Mouse (Mus musculus): ENCODE results near the gene Epn3. TPM values are rescaled to one million over a fixed set of nuclear protein-coding genes. Genes with fewer than 3 reads are reported as not detected.

Gene Epn3
- 10 to 100 TPM; 33.3 to 48.4 TPM for total RNA-seq (2021)
- long read RNA-seq, experiment 1, partial matches to known transcripts, result 10 of 36 reads
- long read RNA-seq, experiment 1, other reads (novel, unspliced or antisense), result 24 of 36 reads
- long read RNA-seq, experiment 2, partial matches to known transcripts, result 39 of 61 reads
- long read RNA-seq, experiment 2, other reads (novel, unspliced or antisense), result 20 of 61 reads

DNA sequence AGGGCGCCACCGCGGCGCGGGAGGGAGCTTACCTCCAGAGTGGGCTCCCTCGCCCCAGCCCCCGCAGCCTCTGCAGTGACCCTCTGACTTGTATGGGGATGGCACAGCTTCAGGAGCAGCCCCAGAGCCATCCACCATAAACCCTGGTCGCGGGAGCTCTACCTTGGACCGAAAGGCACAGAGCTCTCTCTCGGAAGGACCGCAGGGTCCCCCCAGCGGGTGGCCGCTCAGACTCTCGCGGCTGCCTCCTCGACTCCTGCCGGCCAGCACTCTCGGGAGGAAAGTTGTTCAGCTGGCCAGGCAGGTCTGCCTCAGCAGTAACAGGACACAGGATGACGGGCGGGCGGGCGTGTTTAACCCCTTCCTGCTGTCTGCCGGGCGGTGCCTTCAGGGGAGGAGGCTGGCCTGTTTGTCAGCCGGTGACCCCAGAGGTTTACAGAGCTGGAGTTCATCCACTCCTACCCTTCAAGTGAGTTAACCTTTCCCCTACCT lies at the start of gene Epn3:
TSS of gene Epn3 (minus strand) at position 314 of the 492 bp plus-strand sequence.
- peak in 1 of 2 experiments; percentile 31 for DNase-seq (ENCODE audit: low spot score in 2 of 2)

DNA sequence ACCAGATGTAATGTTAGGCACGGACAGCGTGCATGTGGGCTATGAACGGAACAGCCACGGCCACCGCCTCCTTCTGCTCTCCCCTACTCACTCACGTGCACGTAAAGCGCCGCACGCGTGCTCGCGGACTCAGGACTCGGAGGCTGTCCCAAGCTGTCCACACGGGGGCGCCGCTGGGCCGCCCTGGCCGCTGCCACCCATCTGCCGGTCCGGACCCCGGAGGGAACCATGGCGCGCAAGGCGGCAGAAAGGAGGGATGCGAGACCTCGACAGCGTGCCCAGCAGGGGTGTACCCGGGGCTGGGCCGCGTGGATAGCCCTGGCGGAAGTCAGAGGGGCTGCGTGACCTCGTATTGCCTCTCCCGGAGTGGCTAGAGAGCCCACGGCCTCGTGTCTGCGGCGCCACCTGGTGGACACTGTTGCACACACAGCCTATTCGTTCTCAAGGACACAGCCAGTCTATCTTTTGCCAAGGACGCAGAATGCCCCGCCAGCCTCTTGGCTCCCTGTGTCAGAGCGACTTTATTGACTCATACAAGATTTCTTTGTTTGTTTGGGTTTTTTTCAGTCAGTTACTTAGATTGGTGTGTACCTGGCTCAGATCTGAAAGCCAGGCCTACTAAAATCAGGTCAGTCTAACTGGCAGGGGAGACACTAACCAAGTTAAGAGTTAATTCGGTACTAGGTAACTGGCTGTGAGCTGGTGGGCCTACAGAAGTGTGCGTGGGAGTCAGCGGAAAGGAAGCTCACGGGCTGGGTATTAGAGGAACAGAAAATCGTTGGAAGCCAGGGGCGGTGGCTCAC lies 49.3 kb upstream of the Epn3 start, which contains the start of gene Rsad1:
TSS of gene Rsad1 (minus strand) at position 368 of the 803 bp plus-strand sequence.
- DNase-seq (ENCODE audit: low spot score in 2 of 2), result peak; percentile 96 to 98

DNA sequence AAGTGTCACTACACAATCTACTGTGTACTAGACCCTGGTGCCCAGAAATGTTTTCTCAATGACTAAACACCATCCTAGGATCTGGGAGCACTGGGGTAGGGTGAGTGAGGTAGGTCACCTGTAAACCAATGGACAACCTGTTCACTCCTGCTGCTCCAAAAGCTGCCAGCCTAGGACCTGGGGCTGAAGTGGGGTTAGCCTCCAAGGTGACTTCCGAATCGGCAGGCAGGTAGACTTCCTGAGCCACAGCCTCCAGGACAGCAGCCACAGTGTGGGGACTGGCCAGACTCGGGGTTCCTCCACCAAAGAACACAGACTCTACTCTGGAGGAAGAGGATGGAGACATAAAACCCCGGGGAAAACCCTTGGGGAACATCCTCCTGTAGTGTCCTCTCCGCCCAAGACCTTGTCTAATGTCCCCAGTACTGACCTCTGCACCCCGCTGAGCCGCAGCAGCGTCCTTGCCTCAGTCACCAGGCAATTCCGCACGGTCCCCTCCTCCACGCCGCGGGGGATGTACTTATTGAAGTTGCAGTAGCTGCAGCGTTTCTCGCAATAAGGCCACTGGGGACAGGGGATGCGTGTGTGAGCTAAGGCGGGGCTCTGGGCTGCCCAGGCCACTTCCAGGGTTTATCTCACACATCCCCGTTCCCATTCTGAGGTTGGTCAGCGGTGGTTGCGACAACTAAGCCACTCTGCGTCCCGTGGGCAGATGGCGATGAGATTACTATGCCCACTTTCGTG lies 48.4 kb upstream of the Epn3 start:
- DNase-seq (ENCODE audit: low spot score in 2 of 2), result peak; percentile 55 to 60

DNA sequence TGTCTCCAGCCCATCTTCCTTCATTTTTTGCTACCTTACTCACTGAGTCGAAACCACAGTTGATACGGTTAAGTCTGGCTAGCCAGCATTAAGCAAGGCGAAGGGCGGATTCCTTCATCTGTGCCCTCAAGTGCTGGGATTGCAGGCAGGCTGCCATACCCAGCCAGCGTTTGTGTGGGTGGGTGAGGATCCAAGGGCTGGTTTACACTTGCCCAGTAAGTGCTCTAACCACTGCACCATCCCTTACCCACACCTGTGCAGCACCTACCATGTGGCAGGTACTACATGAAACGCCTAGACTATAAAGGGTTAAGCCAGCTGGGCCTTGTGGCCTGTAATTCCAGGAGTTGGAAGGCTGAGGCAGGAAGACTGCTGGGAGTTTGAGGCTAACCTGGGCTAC lies 47.5 kb upstream of the Epn3 start:
- DNase-seq (ENCODE audit: low spot score in 2 of 2), result no peak

DNA sequence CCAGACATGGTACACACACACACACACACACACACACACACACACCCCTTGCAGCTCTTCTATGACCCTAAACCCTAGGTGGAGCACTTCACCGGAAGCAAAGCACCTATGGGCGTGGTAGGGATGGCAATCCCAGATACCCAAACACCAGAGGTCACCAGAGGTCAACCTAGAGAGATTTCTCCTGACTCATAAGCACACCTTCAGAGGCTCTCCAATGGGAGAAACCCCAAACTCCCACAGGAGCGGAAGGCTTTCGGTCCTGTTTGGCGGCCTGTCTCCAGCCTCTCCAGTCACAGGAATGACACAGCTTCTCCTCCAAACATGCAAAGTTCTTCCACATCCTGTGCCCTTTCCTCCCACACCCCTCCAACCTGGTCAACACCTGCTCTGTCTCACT lies 46.6 kb upstream of the Epn3 start:
- DNase-seq (ENCODE audit: low spot score in 2 of 2), result no peak

DNA sequence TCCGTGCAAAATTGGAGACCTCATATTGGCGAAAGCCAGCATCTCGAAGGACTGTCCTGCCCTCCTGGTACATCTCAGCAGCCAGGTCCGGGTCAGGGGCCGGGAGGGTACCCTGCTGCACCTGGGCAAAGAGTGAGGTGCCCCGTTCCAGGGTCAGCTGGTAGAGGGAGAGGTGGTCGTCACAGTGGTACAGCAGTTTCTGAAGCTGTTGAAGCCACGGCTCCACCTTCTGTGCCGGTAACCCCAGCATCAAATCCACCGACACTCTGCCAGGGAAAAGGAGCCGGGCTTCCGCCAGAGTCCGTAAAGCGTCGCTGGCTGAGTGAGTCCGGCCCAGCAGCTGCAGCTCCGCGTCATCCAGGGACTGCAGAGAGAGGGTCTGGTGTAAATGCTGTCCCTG lies 44.6 kb upstream of the Epn3 start:
- no peak for DNase-seq (ENCODE audit: low spot score in 2 of 2)

DNA sequence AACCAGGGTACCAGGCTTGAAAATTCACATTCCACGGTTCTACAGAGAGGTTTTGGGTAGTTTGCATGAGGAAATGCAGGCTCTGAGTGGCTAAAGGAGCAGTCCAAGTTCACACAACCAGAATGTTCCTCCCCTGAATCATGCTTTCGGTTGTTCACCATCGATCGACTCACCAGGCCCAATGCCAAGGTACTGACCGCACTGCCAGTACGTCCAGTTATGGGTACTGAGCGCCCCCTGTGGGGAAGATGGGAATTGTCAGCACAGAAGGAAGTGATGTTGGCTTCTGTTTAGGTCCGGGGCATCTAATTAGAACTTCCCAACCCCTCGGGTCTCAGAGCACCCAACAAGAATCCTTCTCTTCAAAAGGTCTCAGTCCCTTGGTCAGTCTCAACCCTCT lies 44.2 kb upstream of the Epn3 start:
- DNase-seq (ENCODE audit: low spot score in 2 of 2), result peak; percentile 94 to 96

DNA sequence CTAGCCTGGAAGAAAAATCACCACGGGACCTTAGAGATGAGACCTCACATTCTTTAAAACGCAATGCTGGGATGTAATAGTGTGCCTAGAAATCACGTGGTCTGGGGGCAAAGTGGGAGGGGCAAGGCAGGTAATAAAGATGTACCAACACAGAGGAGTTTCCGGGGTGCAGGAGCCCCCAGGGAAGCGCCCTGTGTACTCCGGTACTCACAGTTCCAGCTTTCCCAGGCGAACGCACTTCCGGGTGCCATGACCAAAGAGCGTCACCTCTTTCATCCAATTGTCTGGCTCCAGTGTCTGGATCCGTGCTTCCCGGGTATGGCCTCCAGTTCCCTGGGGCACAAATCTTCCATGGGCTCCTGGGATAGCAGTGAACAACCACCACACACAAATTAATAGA lies 43.6 kb upstream of the Epn3 start:
- no peak for DNase-seq (ENCODE audit: low spot score in 2 of 2)

DNA sequence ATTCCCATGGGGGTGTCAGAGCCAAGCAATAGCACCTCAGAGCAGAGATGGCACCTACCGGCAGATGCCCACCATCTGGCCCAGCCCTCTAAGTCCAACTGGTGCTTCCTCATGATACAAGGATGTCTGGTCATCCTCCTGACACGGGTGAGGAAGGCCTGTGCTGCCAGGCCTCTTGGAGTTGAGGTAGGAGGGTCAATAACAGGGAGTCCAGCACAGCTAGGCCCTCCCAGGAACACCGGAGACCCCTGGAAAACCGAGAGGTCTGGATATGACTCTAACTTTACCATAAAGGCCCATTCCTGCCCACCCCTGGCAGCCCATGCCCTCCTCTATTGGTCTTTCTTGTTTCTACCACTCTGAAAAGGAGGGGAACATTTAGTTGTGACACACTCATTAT lies 42.6 kb upstream of the Epn3 start:
- no peak for DNase-seq (ENCODE audit: low spot score in 2 of 2)

DNA sequence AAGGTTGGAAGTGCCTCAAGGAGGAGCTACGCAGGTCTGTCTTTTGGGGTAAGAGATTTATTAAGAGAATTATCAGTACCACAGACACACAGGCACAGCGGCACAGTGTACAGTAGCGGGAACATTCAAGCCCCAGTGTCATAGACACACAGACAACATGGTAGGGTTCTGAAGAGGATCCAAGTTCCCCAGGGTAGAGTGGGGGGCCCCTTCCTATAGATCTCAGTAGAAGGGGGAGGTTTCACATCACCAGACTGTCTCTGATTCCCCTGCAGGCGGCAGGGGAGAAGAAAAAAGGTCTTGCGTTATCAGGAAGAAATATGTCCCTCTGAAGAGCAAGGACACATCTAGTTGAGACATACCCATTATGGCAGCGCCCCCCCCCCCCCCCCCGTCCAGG lies 40.0 kb upstream of the Epn3 start:
- no peak for DNase-seq (ENCODE audit: low spot score in 2 of 2)

DNA sequence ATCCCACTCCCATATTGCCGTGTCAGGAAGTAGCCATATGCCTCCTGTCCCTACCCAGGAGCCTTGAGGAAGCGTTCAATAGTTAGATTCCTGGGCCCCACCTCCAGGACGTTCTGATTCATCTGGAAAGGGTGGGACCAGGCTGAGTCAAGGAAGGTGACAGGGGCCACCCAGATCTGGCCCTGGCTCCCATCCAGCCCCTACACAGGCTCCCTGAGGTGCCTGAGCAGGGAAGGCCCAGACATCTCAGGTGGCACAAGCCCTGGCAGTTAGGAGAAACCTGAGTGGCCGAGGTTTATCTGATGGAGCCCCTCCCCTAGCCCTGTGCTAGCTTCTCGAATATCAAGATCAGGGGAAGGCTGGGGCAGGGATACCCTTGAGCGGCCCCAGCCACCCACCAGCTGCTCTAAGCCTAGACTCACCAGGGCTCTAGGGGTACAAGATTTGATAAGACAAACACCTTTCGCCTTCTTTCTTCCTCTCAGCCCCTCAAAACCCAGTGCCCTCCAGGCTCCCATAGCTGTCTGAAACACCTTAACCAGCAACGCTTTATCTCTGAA lies 39.0 kb upstream of the Epn3 start:
- DNase-seq (ENCODE audit: low spot score in 2 of 2), result no peak

DNA sequence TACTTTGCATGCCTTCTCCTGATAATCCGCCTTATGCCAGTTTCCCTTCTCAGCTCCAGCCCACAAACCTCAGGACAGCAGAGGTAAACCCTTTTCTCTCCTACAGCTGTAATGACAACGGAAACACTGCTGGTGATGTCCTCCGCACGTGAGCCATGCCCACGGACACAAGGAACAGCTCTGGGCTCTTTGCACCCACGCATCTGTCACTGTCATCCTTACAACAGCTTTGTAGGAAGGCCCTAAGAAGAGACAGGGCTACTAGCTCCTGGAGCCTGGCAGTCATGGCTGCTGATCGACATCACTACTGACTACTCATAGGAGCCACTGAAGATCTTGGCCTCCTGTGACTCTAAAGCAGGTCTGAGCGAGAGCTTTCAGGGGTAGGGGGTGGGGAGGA lies 33.4 kb upstream of the Epn3 start:
- DNase-seq (ENCODE audit: low spot score in 2 of 2), result no peak

DNA sequence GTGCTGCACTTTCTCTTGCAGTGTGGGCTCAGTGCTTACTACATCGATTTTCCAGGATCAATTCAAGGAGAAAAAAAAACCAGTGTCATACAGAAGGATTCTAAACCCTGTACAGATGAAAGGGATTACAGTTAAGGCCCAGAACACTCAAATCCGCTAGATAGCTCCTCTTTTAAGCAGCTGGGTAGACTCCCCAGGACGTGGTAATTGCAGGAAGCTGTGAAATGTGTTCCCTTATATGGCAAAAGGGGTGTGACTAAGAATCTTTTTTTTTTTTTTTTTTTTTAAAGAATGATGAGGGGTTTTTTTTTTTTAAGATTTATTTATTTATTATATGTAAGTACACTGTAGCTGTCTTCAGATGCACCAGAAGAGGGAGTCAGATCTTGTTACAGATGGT lies 29.1 kb upstream of the Epn3 start:
- no peak for DNase-seq (ENCODE audit: low spot score in 2 of 2)

DNA sequence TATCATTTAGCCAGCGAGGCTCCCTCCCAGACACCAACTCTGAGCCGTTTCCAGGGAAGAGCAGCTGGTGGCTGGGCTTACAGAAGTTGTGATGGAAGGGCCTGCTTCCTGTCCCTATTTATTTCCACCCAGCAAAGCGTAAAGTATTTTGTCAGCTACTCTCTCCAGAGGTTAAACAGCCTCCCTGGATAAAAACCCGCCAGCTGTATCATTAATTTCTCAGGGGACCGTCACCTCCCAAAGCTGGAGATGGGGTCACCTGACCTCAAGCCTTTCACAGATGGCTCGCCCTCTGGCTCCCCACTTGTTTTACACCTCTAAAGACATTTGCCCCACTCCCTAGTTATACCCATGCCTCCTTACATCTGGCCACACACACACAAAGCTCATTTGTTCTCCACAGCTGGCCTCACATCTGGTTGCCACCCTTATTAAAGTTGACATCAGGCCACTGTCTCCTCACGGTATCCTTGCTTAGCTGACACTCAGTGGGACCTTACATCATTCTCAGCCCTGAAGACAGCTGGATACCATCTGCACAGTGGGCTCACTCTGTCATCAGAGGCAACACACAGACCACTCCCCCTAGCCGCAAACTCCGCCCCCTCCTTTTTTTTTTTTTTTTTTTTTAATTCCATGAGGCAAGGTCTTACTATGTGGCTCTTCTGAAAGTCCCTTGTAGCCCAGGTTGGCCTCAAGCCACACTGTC lies 26.6 kb upstream of the Epn3 start:
- no peak for DNase-seq (ENCODE audit: low spot score in 2 of 2)

DNA sequence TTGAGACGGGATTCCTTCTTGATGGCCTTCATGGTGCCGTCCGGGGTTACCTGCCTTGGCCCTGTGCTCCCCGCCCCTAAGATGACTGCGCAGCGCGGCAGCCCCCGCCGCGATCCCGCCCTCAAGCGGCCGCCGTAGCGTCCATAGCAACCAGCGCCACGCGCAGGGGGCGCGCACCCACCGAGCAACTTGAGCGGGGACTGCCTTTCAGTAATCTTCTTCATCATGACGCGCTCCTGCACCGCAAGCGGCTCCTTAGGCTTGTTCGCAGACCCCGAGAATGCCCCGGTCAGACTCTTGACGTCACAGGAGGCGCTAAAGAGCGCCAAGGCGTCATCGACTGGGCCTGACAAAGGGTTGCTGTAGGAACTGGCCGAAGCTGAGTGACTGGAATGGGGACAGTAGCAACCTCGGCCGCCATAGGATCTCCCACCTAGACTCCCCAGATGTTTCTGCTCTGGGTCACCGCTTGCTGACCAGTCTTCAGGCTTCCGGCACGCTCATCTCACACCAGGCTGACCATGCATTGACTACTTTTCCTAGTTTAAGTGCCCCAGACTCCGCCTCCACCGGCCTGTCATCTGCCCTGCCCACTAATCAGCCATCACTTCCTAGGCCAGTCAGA lies 21.6 kb upstream of the Epn3 start, which contains the start of gene Mycbpap:
TSS of gene Mycbpap (minus strand) at position 524 of the 625 bp plus-strand sequence.
- DNase-seq (ENCODE audit: low spot score in 2 of 2), result peak; percentile 59 to 65

DNA sequence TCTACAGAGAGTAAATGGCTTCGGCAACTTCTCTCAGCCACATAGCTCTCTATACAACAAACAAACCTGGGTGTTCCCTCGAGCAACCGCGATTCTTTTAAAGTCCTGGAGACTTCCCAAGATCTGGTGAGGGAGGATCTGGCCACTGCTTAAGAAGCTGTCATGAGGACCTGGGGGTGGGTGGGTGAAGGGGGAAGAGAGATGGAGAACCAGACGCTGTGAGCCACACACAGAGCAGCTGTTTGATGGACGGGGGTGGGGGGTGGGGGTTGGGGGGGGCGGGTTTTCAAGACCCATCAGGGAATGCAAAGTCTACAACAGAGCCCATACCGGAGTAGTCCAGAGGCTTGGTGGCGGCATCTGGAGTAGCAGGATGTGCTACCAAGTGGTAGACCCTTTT lies 13.7 kb upstream of the Epn3 start:
- no peak for DNase-seq (ENCODE audit: low spot score in 2 of 2)

DNA sequence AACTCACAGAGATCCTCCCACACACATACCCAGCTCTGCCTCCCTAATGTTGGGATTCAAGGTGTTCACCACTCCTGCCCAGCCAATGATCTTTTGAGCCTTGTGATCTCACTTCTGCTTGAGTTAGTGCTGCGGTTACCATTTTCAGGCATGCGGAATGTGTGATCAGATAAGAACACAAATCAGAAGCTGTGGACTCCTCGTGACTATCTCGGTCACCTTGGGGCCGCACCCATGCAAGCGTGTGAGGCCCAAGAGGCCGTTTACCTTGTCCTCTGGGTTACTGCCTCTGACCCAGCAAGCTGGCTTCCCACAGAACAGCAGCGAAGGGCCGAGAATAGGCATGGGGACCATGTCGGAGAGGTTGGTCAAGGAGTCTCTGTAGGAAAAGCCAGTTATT lies 9.2 kb upstream of the Epn3 start:
- DNase-seq (ENCODE audit: low spot score in 2 of 2), result no peak

DNA sequence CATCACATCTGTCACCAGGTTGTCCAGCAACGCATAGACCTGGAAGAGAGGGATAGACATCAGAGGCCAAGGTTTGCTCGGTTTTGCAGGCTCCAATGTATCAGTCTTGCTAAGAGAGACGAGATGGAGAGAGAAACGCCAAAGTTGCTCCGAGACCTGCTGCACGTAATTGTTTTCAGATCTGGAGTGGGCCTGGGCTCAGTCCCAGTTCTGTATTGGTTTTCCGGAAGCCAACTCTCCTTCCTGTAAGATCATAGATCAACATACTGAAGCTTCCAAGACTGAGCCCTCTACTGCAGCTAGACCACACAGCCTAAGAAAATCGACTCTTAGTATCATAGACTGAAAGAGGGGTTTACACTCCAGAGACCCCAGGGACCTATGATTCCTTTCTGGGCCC lies 1.7 kb upstream of the Epn3 start:
- DNase-seq (ENCODE audit: low spot score in 2 of 2), result no peak

DNA sequence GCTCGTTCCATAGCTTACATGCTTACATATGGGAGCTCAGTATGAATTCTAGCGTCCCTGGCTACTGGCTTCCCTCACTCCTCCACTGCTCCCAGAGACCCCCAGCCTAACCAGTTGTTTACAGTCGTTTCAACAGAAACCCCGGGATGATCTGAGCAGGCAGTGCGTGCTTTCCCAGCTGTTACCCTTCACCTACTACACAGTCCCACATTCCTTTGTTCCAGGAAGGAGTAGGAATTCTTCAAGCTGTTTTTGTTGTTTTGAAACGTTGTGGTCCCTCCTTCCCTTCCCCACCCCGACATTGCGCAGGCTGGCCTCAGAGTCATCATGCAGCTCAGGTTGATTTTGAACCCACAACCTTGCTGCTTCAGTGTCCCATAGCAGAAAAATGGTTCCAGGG lies 588 bp upstream of the Epn3 start:
- no peak for DNase-seq (ENCODE audit: low spot score in 2 of 2)

DNA sequence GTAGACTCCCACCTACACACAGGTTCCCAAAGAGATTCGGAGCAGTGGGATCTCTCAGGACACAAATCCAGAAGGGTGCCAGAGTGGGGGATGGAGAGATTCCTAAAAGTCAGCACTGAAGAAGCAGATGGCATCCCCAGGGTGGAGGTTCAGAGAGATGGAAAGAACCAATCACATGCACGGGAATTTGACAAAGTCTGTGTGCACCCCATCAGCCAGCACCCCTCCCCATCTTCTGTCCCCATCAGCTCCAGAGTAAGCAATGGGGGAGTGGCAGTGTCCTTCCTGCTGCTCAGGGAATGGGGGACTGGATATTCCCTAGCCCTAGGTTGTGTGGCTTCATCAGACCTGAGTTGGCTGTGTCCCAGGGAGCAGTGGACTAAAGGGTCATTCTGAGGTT lies 739 bp downstream of the Epn3 start:
- no peak for DNase-seq (ENCODE audit: low spot score in 2 of 2)
